Mouse (Mus musculus): ENCODE results near the gene Iscu. TPM values are rescaled to one million over a fixed set of nuclear protein-coding genes. Genes with fewer than 3 reads are reported as not detected.

Iscu gene
- polyA plus RNA-seq, 1 experiment from 2014 or later: 106 TPM

- H3K27ac ChIP-seq (ENCODE audit: low read length): no peak overlapping the region
- no peak overlapping the region for H3K9ac ChIP-seq (replicated peaks; ENCODE audit: low read depth, low read length)
- H3K27me3 ChIP-seq (ENCODE audit: control insufficient read depth, insufficient read depth, low read length): no peaks in the 10 kb centered on the region
- H3K4me3 ChIP-seq (ENCODE audit: low read depth, low read length): no peak overlapping the region
- no peak for ATAC-seq (ENCODE audit: insufficient number of reproducible peaks, insufficient read depth, low FRiP score, low read depth)
- no peaks in the 10 kb centered on the region for H3K36me3 ChIP-seq (ENCODE audit: control insufficient read depth, insufficient read depth, low read length)
- no peaks in the 10 kb centered on the region; the same call in 1 of the 2 replicates for H3K4me1 ChIP-seq (ENCODE audit: control insufficient read depth, insufficient read depth, low read length)
- WGBS: 64% methylated on average over 7 of the region's 7 CpGs
- H3K4me2 ChIP-seq (replicated peaks; ENCODE audit: low read depth, low read length): no peak overlapping the region
- no peaks in the 10 kb centered on the region for H3K9me3 ChIP-seq (ENCODE audit: control insufficient read depth, low read depth, low read length)
These were observed 41.9 kb upstream of the Iscu start for GRCm38 (mm10) chr5:113730641-113731121.

- H3K27ac ChIP-seq (ENCODE audit: low read length): no peak overlapping the region
- 86% methylated on average over 7 of the region's 7 CpGs for WGBS
- no peak overlapping the region for H3K4me2 ChIP-seq (replicated peaks; ENCODE audit: low read depth, low read length)
- H3K27me3 ChIP-seq (ENCODE audit: control insufficient read depth, insufficient read depth, low read length): no peaks in the 10 kb centered on the region
- peaks cover under 1% of the 10 kb centered on the region for H3K4me1 ChIP-seq (ENCODE audit: control insufficient read depth, insufficient read depth, low read length)
- no peaks in the 10 kb centered on the region for H3K36me3 ChIP-seq (ENCODE audit: control insufficient read depth, insufficient read depth, low read length)
- H3K9ac ChIP-seq (replicated peaks; ENCODE audit: low read depth, low read length): no peak overlapping the region
- ATAC-seq (ENCODE audit: insufficient number of reproducible peaks, insufficient read depth, low FRiP score, low read depth): no peak
- H3K4me3 ChIP-seq (ENCODE audit: low read depth, low read length): no peak overlapping the region
- no peaks in the 10 kb centered on the region for H3K9me3 ChIP-seq (ENCODE audit: control insufficient read depth, low read depth, low read length)
These were observed 41.4 kb upstream of the Iscu start for GRCm38 (mm10) chr5:113731174-113731573.

- Histone ChIP-seq H3K4me3 (ENCODE audit: low read depth, low read length) (no peak overlapping the region), H3K9ac (replicated peaks; ENCODE audit: low read depth, low read length) (no peak overlapping the region), H3K27ac (ENCODE audit: low read length) (no peak overlapping the region), H3K9me3 (ENCODE audit: control insufficient read depth, low read depth, low read length) (no peaks in the 10 kb centered on the region), H3K4me2 (replicated peaks; ENCODE audit: low read depth, low read length) (no peak overlapping the region), H3K36me3 (ENCODE audit: control insufficient read depth, insufficient read depth, low read length) (no peaks in the 10 kb centered on the region), H3K4me1 (ENCODE audit: control insufficient read depth, insufficient read depth, low read length) (peaks cover 9% of the 10 kb centered on the region), H3K27me3 (ENCODE audit: control insufficient read depth, insufficient read depth, low read length) (no peaks in the 10 kb centered on the region)
- no peak for ATAC-seq (ENCODE audit: insufficient number of reproducible peaks, insufficient read depth, low FRiP score, low read depth)
- 23% methylated on average over 6 of the region's 6 CpGs for WGBS
These were observed 40.4 kb upstream of the Iscu start for GRCm38 (mm10) chr5:113732182-113732581.

GRCm38 (mm10) chr5:113734376-113734775, 38.2 kb upstream of the Iscu start:
- Histone ChIP-seq H3K9me3 (ENCODE audit: control insufficient read depth, low read depth, low read length) (no peaks in the 10 kb centered on the region), H3K4me2 (replicated peaks; ENCODE audit: low read depth, low read length) (no peak overlapping the region), H3K27me3 (ENCODE audit: control insufficient read depth, insufficient read depth, low read length) (no peaks in the 10 kb centered on the region), H3K4me1 (ENCODE audit: control insufficient read depth, insufficient read depth, low read length) (peaks cover 9% of the 10 kb centered on the region), H3K4me3 (ENCODE audit: low read depth, low read length) (no peak overlapping the region), H3K27ac (ENCODE audit: low read length) (no peak overlapping the region), H3K9ac (replicated peaks; ENCODE audit: low read depth, low read length) (no peak overlapping the region), H3K36me3 (ENCODE audit: control insufficient read depth, insufficient read depth, low read length) (peaks cover 11% of the 10 kb centered on the region; the same call in 1 of the 2 replicates)
- no peak for ATAC-seq (ENCODE audit: insufficient number of reproducible peaks, insufficient read depth, low FRiP score, low read depth)
- WGBS: 64% methylated on average over 5 of the region's 5 CpGs

- peak overlapping the region; percentile 94 for H3K27ac ChIP-seq (ENCODE audit: low read length)
- ATAC-seq (ENCODE audit: insufficient number of reproducible peaks, insufficient read depth, low FRiP score, low read depth): peak; percentile 35; the same call in 1 of the 2 replicates
These were observed 37.6 kb upstream of the Iscu start for GRCm38 (mm10) chr5:113735023-113735344.

GRCm38 (mm10) chr5:113735345-113736112, 37.0 kb upstream of the Iscu start, which contains the start of gene Ficd:
TSS of gene Ficd (plus strand) at chr5:113735803.
- H3K9ac ChIP-seq (replicated peaks; ENCODE audit: low read depth, low read length): peak within 1 kb of the TSS; percentile 58
- H3K9me3 ChIP-seq (ENCODE audit: control insufficient read depth, low read depth, low read length): no peaks in the 10 kb centered on the region
- peaks cover 12% of the 10 kb centered on the region; the same call in 1 of the 2 replicates for H3K36me3 ChIP-seq (ENCODE audit: control insufficient read depth, insufficient read depth, low read length)
- 1% methylated on average over 60 of the region's 71 CpGs for WGBS
- no peaks in the 10 kb centered on the region for H3K27me3 ChIP-seq (ENCODE audit: control insufficient read depth, insufficient read depth, low read length)
- H3K4me1 ChIP-seq (ENCODE audit: control insufficient read depth, insufficient read depth, low read length): peaks cover 9% of the 10 kb centered on the region
- H3K4me2 ChIP-seq (replicated peaks; ENCODE audit: low read depth, low read length): peak within 1 kb of the TSS; percentile 91
- peak within 1 kb of the TSS; percentile 94 for H3K27ac ChIP-seq (ENCODE audit: low read length)
- H3K4me3 ChIP-seq (ENCODE audit: low read depth, low read length): peak within 1 kb of the TSS; percentile 52
- peak; percentile 97 for ATAC-seq (ENCODE audit: insufficient number of reproducible peaks, insufficient read depth, low FRiP score, low read depth)

More at GRCm38 (mm10) chr5:113735023-113735344, 37.6 kb upstream of the Iscu start:
- Histone ChIP-seq H3K27me3 (ENCODE audit: control insufficient read depth, insufficient read depth, low read length) (no peaks in the 10 kb centered on the region), H3K4me1 (ENCODE audit: control insufficient read depth, insufficient read depth, low read length) (peaks cover 9% of the 10 kb centered on the region), H3K36me3 (ENCODE audit: control insufficient read depth, insufficient read depth, low read length) (peaks cover 11% of the 10 kb centered on the region; the same call in 1 of the 2 replicates), H3K9ac (replicated peaks; ENCODE audit: low read depth, low read length) (peak overlapping the region; percentile 58), H3K4me2 (replicated peaks; ENCODE audit: low read depth, low read length) (peak overlapping the region; percentile 91), H3K4me3 (ENCODE audit: low read depth, low read length) (peak overlapping the region; percentile 52), H3K9me3 (ENCODE audit: control insufficient read depth, low read depth, low read length) (no peaks in the 10 kb centered on the region)
- 23% methylated on average over 7 of the region's 7 CpGs for WGBS

GRCm38 (mm10) chr5:113736113-113736502, 36.4 kb upstream of the Iscu start:
- WGBS: 4% methylated on average over 10 of the region's 10 CpGs
- Histone ChIP-seq H3K4me1 (ENCODE audit: control insufficient read depth, insufficient read depth, low read length) (peaks cover 9% of the 10 kb centered on the region), H3K27ac (ENCODE audit: low read length) (peak overlapping the region; percentile 94), H3K36me3 (ENCODE audit: control insufficient read depth, insufficient read depth, low read length) (peaks cover 17% of the 10 kb centered on the region; the same call in 1 of the 2 replicates), H3K27me3 (ENCODE audit: control insufficient read depth, insufficient read depth, low read length) (no peaks in the 10 kb centered on the region), H3K4me2 (replicated peaks; ENCODE audit: low read depth, low read length) (peak overlapping the region; percentile 91), H3K9ac (replicated peaks; ENCODE audit: low read depth, low read length) (peak overlapping the region; percentile 58), H3K9me3 (ENCODE audit: control insufficient read depth, low read depth, low read length) (no peaks in the 10 kb centered on the region), H3K4me3 (ENCODE audit: low read depth, low read length) (peak overlapping the region; percentile 52)
- ATAC-seq (ENCODE audit: insufficient number of reproducible peaks, insufficient read depth, low FRiP score, low read depth): peak; percentile 20; the same call in 1 of the 2 replicates

- 36% methylated on average over 15 of the region's 15 CpGs for WGBS
- ATAC-seq (ENCODE audit: insufficient number of reproducible peaks, insufficient read depth, low FRiP score, low read depth): no peak
- no peaks in the 10 kb centered on the region for H3K27me3 ChIP-seq (ENCODE audit: control insufficient read depth, insufficient read depth, low read length)
- H3K27ac ChIP-seq (ENCODE audit: low read length): peak overlapping the region; percentile 94; the same call in 1 of the 2 replicates
- peak overlapping the region; percentile 52 for H3K4me3 ChIP-seq (ENCODE audit: low read depth, low read length)
- no peaks in the 10 kb centered on the region for H3K9me3 ChIP-seq (ENCODE audit: control insufficient read depth, low read depth, low read length)
- peaks cover 9% of the 10 kb centered on the region for H3K4me1 ChIP-seq (ENCODE audit: control insufficient read depth, insufficient read depth, low read length)
- peaks cover 22% of the 10 kb centered on the region for H3K36me3 ChIP-seq (ENCODE audit: control insufficient read depth, insufficient read depth, low read length)
- H3K9ac ChIP-seq (replicated peaks; ENCODE audit: low read depth, low read length): peak overlapping the region; percentile 58
- peak overlapping the region; percentile 91 for H3K4me2 ChIP-seq (replicated peaks; ENCODE audit: low read depth, low read length)
These were observed 35.9 kb upstream of the Iscu start for GRCm38 (mm10) chr5:113736522-113737164.

Data from stomach, embryonic 14.5 days (tissue).